Mouse (Mus musculus) hindbrain, embryonic 13.5 days (tissue): Measurements from ENCODE around the gene Crebrf. TPM values are rescaled to one million over a fixed set of nuclear protein-coding genes. Genes with fewer than 3 reads are reported as not detected.

Experiments used
- ATAC-seq: fragments of 200-750 bp; cut with Nextera tagmentation; 2 replicates; pipeline ENCODE4 v1.8.0; 2017; ENCODE audit warnings: moderate TSS enrichment; ENCODE audit not compliant: low FRiP score
- H3K27ac ChIP-seq: fragments of 300-500 bp; sonication (generic); 2 replicates; pipeline ENCODE4 v1.5.1; 2015; ENCODE audit warnings: inconsistent platforms, mild to moderate bottlenecking, moderate library complexity
- H3K27me3 ChIP-seq: fragments of 300-500 bp; sonication (generic); 2 replicates; pipeline ENCODE4 v1.6.1; 2015; ENCODE audit warnings: mild to moderate bottlenecking, inconsistent platforms
- H3K36me3 ChIP-seq: fragments of 300-500 bp; sonication (generic); 2 replicates; pipeline ENCODE4 v1.6.1; 2015; ENCODE audit warnings: mild to moderate bottlenecking, inconsistent platforms
- H3K4me1 ChIP-seq: fragments of 300-500 bp; sonication (generic); replicated peaks from 2 replicates; pipeline ENCODE4 v1.6.1; 2015; ENCODE audit warnings: inconsistent platforms
- H3K4me2 ChIP-seq: fragments of 300-500 bp; sonication (generic); 2 replicates; pipeline ENCODE4 v1.6.1; 2015; ENCODE audit warnings: inconsistent platforms, mild to moderate bottlenecking, moderate library complexity
- H3K4me3 ChIP-seq: fragments of 300-500 bp; sonication (generic); 2 replicates; pipeline ENCODE4 v1.5.1; 2015; ENCODE audit warnings: mild to moderate bottlenecking, inconsistent platforms
- H3K9ac ChIP-seq: fragments of 300-500 bp; sonication (generic); 2 replicates; pipeline ENCODE4 v1.6.1; 2015; ENCODE audit warnings: mild to moderate bottlenecking, inconsistent platforms
- H3K9me3 ChIP-seq: fragments of 300-500 bp; sonication (generic); 2 replicates; pipeline ENCODE4 v1.6.1; 2016; ENCODE audit warnings: inconsistent platforms
- WGBS: fragments of 180-500 bp; shearing (Covaris S2); methylation state at CpG from one replicate; pipeline ENCODE4 v1.1.7; 2015; 5-methylcytosine and 5-hydroxymethylcytosine counted together
- polyA plus RNA-seq: library from polyadenylated mRNA; unstranded; fragments of >200 nt; fragmentation: Nextera tagmentation; extraction: Ambion mirVana; gene quantifications from 2 replicates; pipeline ENCODE4 v1.2.1, GENCODE M21; 2015

The Crebrf gene
- polyA plus RNA-seq, 1 experiment from 2014 or later = 15.2 TPM

DNA sequence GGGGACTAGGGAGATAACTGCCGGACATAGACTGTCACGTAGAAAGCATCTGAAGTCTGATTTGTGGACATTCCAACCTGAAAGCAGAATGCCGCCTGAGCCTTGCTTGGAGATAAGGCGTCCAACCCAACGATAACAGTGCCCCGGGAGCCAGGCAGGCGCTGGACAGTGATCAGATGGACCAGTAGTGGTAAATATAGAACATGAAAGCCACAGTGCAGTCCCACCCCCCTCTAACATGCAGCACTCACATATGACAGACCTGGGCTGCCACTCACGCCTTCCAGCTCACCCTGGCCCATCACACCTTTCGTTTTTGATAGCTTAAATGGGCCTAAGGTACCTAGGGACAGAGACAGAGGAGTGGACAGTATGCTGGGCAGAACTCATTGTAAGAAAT is 98.0 kb downstream of the Crebrf start:
- Histone ChIP-seq H3K4me2 (no peak overlapping the region), H3K4me1 (0 out of 2 replicates have a peak, but pooled peaks cover 3% of the 10 kb centered on the region), H3K36me3 (no peaks in the 10 kb centered on the region), H3K27me3 (peaks cover 11% of the 10 kb centered on the region; the same call in 1 of the 2 replicates), H3K9me3 (no peaks in the 10 kb centered on the region), H3K27ac (no peak overlapping the region), H3K9ac (no peak overlapping the region), H3K4me3 (no peak overlapping the region)
- WGBS = 87% methylated on average over 9 of the region's 9 CpGs
- no peak for ATAC-seq

DNA sequence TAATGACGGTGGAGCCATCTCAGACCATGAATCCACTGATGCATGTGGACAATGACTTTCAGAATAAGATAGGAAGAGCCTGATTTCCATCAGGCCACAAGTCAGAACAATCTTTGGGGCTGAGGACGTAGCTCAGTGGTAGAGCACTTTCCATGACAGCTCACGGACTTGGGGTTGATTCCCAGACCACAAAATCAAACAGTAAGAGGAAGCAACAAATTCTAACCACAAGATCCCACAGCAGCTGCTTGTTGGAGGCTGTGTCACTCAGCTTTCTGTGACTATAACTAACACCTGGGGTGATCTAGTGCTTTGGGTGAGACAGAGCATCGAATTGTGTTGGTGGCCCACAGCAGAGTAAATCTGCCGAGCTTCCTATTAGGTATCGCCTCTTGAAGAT is 101.4 kb downstream of the Crebrf start:
- ATAC-seq = no peak
- 90% methylated on average over 6 of the region's 6 CpGs for whole genome bisulfite sequencing
- no peak overlapping the region for H3K27ac ChIP-seq
- H3K4me3 ChIP-seq = no peak overlapping the region
- no peak overlapping the region for H3K9ac ChIP-seq
- H3K4me2 ChIP-seq = no peak overlapping the region
- H3K36me3 ChIP-seq = no peaks in the 10 kb centered on the region
- H3K4me1 ChIP-seq = no peaks in the 10 kb centered on the region
- H3K9me3 ChIP-seq = no peaks in the 10 kb centered on the region
- H3K27me3 ChIP-seq = peaks cover 21% of the 10 kb centered on the region; the same call in 1 of the 2 replicates

DNA sequence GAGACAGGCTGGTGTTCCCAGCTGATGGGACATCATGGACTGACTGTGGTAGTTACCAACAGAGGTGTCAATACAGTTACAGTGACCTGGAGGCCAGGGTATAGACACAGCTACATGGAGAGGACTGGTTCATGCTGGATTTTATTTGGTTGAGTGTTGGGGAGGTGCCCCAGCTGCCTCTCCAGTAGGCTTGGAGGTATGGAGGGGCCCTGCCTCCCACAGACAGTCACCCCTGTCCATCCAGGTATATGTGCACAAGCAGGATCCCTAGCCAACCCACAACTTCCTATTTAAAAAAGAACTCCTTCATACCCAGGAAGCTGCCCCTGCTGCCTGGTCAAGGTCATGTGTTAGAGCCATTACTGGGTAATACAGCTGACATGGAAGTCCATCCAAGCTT is 102.3 kb downstream of the Crebrf start:
- Histone ChIP-seq H3K27ac (no peak overlapping the region), H3K9me3 (no peaks in the 10 kb centered on the region), H3K4me1 (no peaks in the 10 kb centered on the region), H3K4me2 (no peak overlapping the region), H3K27me3 (peaks cover 21% of the 10 kb centered on the region; the same call in 1 of the 2 replicates), H3K9ac (no peak overlapping the region), H3K36me3 (no peaks in the 10 kb centered on the region), H3K4me3 (no peak overlapping the region)
- ATAC-seq = no peak

DNA sequence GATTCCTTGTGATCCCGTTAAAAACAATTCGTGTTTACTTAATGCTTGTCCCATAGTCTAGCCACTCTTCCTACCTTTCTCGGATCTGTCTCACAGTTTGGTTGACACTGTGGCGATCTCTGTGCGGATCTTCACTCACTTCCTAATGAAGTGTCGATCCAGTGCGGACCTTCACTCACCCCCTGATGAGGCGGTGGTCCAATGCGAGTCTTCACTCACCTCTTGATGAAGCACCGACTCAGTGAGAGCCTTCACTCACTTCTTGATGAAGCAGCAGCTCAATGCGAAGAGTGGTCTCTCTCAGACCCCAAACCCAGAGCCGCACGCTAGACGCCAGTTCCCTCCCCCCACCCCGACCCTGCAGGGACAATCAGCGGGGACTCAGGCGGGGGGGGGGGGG is 110.7 kb downstream of the Crebrf start:
- Histone ChIP-seq H3K36me3 (no peaks in the 10 kb centered on the region), H3K27ac (no peak overlapping the region), H3K4me1 (no peaks in the 10 kb centered on the region), H3K4me3 (no peak overlapping the region), H3K4me2 (no peak overlapping the region), H3K9me3 (no peaks in the 10 kb centered on the region), H3K27me3 (peaks cover 33% of the 10 kb centered on the region), H3K9ac (no peak overlapping the region)
- no peak for ATAC-seq
- 77% methylated on average over 15 of the region's 17 CpGs for WGBS

Other genes with a start within 250 kb of the Crebrf start
- 86.8 and 90.1 TPM in 2 replicates for gene Ergic1, start 154.2 kb upstream of the Crebrf start, polyA plus RNA-seq
- 34.5 and 35.5 TPM in 2 replicates for gene Dusp1, start 153.5 kb upstream of the Crebrf start, polyA plus RNA-seq
- 107 and 114 TPM in 2 replicates for gene Atp6v0e, start 52.4 kb upstream of the Crebrf start, polyA plus RNA-seq
- 50.3 and 60.7 TPM in 2 replicates for gene Bnip1, start 65.4 kb downstream of the Crebrf start, polyA plus RNA-seq
- gene Nkx2-5, start 129.4 kb downstream of the Crebrf start, polyA plus RNA-seq = 0.39 and 0.67 TPM in 2 replicates
- 3.6 and 4.5 TPM in 2 replicates for gene Kifc5b, start 201.4 kb downstream of the Crebrf start, polyA plus RNA-seq
- 17.9 and 19.2 TPM in 2 replicates for gene Phf1, start 217.4 kb downstream of the Crebrf start, polyA plus RNA-seq
- gene Cuta, start 223.9 kb downstream of the Crebrf start, polyA plus RNA-seq = 133 and 148 TPM in 2 replicates
- 4.6 and 5.9 TPM in 2 replicates for gene Syngap1, start 225.6 kb downstream of the Crebrf start, polyA plus RNA-seq